Mouse (Mus musculus): ENCODE data around the gene Blmh.

- TF ChIP-seq CTCF (IDR thresholded peaks at IDR 0.05; ENCODE audit: control insufficient read depth, insufficient read depth, insufficient replicate concordance, low read depth, low read length): no peak
- TF ChIP-seq POLR2A (IDR thresholded peaks at IDR 0.05; ENCODE audit: control insufficient read depth, low read depth, low read length): no peak
Measured at GRCm38 (mm10) chr11:76924759-76925236, at the start of gene Blmh.

Data from testis, adult 2 months (tissue).